26 mouse cellular contexts compared by ENCODE assay signal in genomic region chr16:21353111-21353510, GRCm38 (mm10).
DNase-seq lines count a peak whose midpoint lies in the region; ATAC-seq and TF ChIP-seq lines count a peak whose summit lies in the region.
"Had no signal": no experiment of that assay in that cellular context is flagged by ENCODE, and none has a peak within 500 bp of the region (broad histone marks: within the 10 kb centered on the region; RNA-seq: fewer than 3 reads in every experiment).

No protein-coding gene starts in this region.

- no peak overlapping the region for H3K27ac ChIP-seq in kidney, postnatal 0 days
- no peak overlapping the region for H3K27ac ChIP-seq in embryonic facial prominence, embryonic 14.5 days (replicated peaks; ENCODE audit: low read depth, low read length)
- H3K27ac ChIP-seq in limb, embryonic 15.5 days: no peak overlapping the region; the same call in 1 of the 2 replicates
- H3K27ac ChIP-seq in gastrocnemius, adult 2 months: no peak overlapping the region
- H3K27ac ChIP-seq: embryonic facial prominence, embryonic 15.5 days; heart, adult 2 months; heart, embryonic 15.5 days; hindbrain, embryonic 13.5 days; liver, embryonic 15.5 days; lung, embryonic 15.5 days; neural tube, embryonic 12.5 days had no signal

- intact Hi-C loops in gastrocnemius, adult 2 months (cut with DNase I): no loop called here

- 0 out of 2 replicates have a peak, but pooled peaks have one; percentile 17 for ATAC-seq in kidney, postnatal 0 days (replicated peaks; ENCODE audit: low FRiP score, low read depth)
- 0 out of 2 replicates have a peak, but pooled peaks have one; percentile 18 for ATAC-seq in embryonic facial prominence, embryonic 14.5 days (ENCODE audit: low read depth)
- no peak for ATAC-seq in limb, embryonic 15.5 days (ENCODE audit: insufficient number of reproducible peaks, low FRiP score, low TSS enrichment, low read depth)

- no peak overlapping the region for H3K4me3 ChIP-seq in kidney, postnatal 0 days (replicated peaks; ENCODE audit: low read depth, low read length)
- no peak overlapping the region for H3K4me3 ChIP-seq in embryonic facial prominence, embryonic 14.5 days (ENCODE audit: low read depth, low read length)
- no peak overlapping the region for H3K4me3 ChIP-seq in limb, embryonic 15.5 days
- no peak overlapping the region for H3K4me3 ChIP-seq in gastrocnemius, adult 2 months
- H3K4me3 ChIP-seq: embryonic facial prominence, embryonic 15.5 days; heart, adult 2 months; heart, embryonic 15.5 days; hindbrain, embryonic 13.5 days; liver, embryonic 15.5 days; lung, embryonic 15.5 days; neural tube, embryonic 12.5 days had no signal

- no peaks in the 10 kb centered on the region for H3K9me3 ChIP-seq in kidney, postnatal 0 days (replicated peaks; ENCODE audit: low read length)
- H3K9me3 ChIP-seq in embryonic facial prominence, embryonic 14.5 days (ENCODE audit: control insufficient read depth, low read length): no peaks in the 10 kb centered on the region
- H3K9me3 ChIP-seq in limb, embryonic 15.5 days: no peaks in the 10 kb centered on the region
- H3K9me3 ChIP-seq: embryonic facial prominence, embryonic 15.5 days; heart, embryonic 15.5 days; hindbrain, embryonic 13.5 days; liver, embryonic 15.5 days; lung, embryonic 15.5 days; neural tube, embryonic 12.5 days had no signal

- no peak overlapping the region for H3K9ac ChIP-seq in kidney, postnatal 0 days (ENCODE audit: low read depth, low read length)
- no peak overlapping the region for H3K9ac ChIP-seq in embryonic facial prominence, embryonic 14.5 days (ENCODE audit: low read depth, low read length)
- no peak overlapping the region for H3K9ac ChIP-seq in limb, embryonic 15.5 days
- H3K9ac ChIP-seq: embryonic facial prominence, embryonic 15.5 days; forebrain, postnatal 0 days; heart, embryonic 15.5 days; hindbrain, embryonic 13.5 days; liver, embryonic 15.5 days; lung, embryonic 15.5 days; neural tube, embryonic 12.5 days had no signal

- WGBS in kidney, postnatal 0 days: 50% methylated on average over 5 of the region's 5 CpGs
- WGBS in embryonic facial prominence, embryonic 14.5 days: 40% methylated on average over 5 of the region's 5 CpGs
- WGBS in limb, embryonic 15.5 days: 40% methylated on average over 5 of the region's 5 CpGs

- DNase-seq in kidney, postnatal 0 days (ENCODE audit: low spot score): no peak
- no peak for DNase-seq in kidney, adult 8-10 months
- peak; percentile 79 for DNase-seq in NIH3T3 (ENCODE audit: low read depth)
- no peak for DNase-seq in embryonic facial prominence, embryonic 14.5 days (ENCODE audit: low spot score)
- DNase-seq in adrenal gland, adult 8-10 months: no peak
- no peak for DNase-seq in heart, adult 8-10 months (ENCODE audit: low spot score)
- no peak for DNase-seq in gastrocnemius, adult 2 months
- DNase-seq: adrenal gland, postnatal 36 days; B cell, adult 2 months; cerebellum, adult 11-12 months; cerebellum, postnatal 10 days; gastrocnemius, postnatal 36 days; heart, adult 2 months; heart, postnatal 36 days; kidney, adult 2 months; lung, postnatal 4 days; retina, postnatal 1 day; thymus, postnatal 36 days had no signal

- H3K27me3 ChIP-seq in kidney, postnatal 0 days (ENCODE audit: insufficient read depth, low read length): no peaks in the 10 kb centered on the region
- H3K27me3 ChIP-seq in embryonic facial prominence, embryonic 14.5 days (replicated peaks; ENCODE audit: control insufficient read depth, insufficient read depth, low read length): no peaks in the 10 kb centered on the region
- H3K27me3 ChIP-seq in limb, embryonic 15.5 days: no peaks in the 10 kb centered on the region
- H3K27me3 ChIP-seq: embryonic facial prominence, embryonic 15.5 days; heart, embryonic 15.5 days; lung, embryonic 15.5 days; neural tube, embryonic 12.5 days had no signal

- no peaks in the 10 kb centered on the region; the same call in 1 of the 2 replicates for H3K4me1 ChIP-seq in kidney, postnatal 0 days (replicated peaks; ENCODE audit: insufficient read depth, low read length)
- peaks cover 13% of the 10 kb centered on the region; the same call in 1 of the 2 replicates for H3K4me1 ChIP-seq in embryonic facial prominence, embryonic 14.5 days (ENCODE audit: control insufficient read depth, insufficient read depth, low read length)
- peaks cover 8% of the 10 kb centered on the region; the same call in 1 of the 2 replicates for H3K4me1 ChIP-seq in limb, embryonic 15.5 days

- no peak for TF ChIP-seq CTCF in kidney, postnatal 0 days (IDR thresholded peaks at IDR 0.05; ENCODE audit: low read depth)
- TF ChIP-seq CTCF in gastrocnemius, adult 2 months (IDR thresholded peaks at IDR 0.05): no peak

- H3K36me3 ChIP-seq in kidney, postnatal 0 days (ENCODE audit: insufficient read depth, low read length): no peaks in the 10 kb centered on the region
- H3K36me3 ChIP-seq in embryonic facial prominence, embryonic 14.5 days (ENCODE audit: control insufficient read depth, insufficient read depth, low read length): no peaks in the 10 kb centered on the region
- H3K36me3 ChIP-seq in limb, embryonic 15.5 days: no peaks in the 10 kb centered on the region
- H3K36me3 ChIP-seq: embryonic facial prominence, embryonic 15.5 days; heart, embryonic 15.5 days; hindbrain, embryonic 13.5 days; liver, embryonic 15.5 days; lung, embryonic 15.5 days; neural tube, embryonic 12.5 days had no signal

- H3K4me2 ChIP-seq in kidney, postnatal 0 days (ENCODE audit: low read length): no peak overlapping the region
- H3K4me2 ChIP-seq in embryonic facial prominence, embryonic 14.5 days (ENCODE audit: low read depth, low read length): no peak overlapping the region
- H3K4me2 ChIP-seq in limb, embryonic 15.5 days: 0 out of 2 replicates have a peak overlapping the region, but pooled peaks have one; percentile 10
- H3K4me2 ChIP-seq: embryonic facial prominence, embryonic 15.5 days; heart, embryonic 15.5 days; hindbrain, embryonic 13.5 days; liver, embryonic 15.5 days; lung, embryonic 15.5 days; neural tube, embryonic 12.5 days had no signal
